Mouse (Mus musculus): ENCODE results near the gene Dennd5a. TPM values are rescaled to one million over a fixed set of nuclear protein-coding genes. Genes with fewer than 3 reads are reported as not detected.

Dennd5a gene
- polyA plus RNA-seq, 1 experiment from 2014 or later: 57.2 TPM

DNA sequence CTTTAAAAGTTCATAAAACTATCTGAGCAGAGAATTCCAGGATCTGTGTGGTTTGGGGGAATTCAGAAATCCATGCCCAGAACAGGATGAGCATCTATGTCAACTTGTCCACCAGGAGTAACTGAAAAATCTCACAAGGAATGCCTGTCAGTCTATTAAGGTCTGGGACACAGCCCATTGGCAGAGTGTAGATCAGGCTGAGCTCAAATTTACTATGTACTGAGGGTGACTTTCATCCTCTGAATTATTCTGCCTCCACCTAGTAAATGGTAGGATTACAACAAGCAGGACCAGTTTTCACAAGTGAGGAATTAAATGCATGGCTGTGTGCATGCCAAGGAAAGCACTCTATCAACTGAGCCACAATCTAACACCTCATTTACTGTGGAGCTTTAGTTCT, 9.3 kb upstream of the Dennd5a start:
- Histone ChIP-seq H3K9ac (replicated peaks; ENCODE audit: low read length) (no peak overlapping the region), H3K36me3 (ENCODE audit: control insufficient read depth, insufficient read depth, low read length) (peaks cover 11% of the 10 kb centered on the region), H3K4me3 (replicated peaks; ENCODE audit: low read depth, low read length) (no peak overlapping the region), H3K9me3 (ENCODE audit: control insufficient read depth, low read length) (no peaks in the 10 kb centered on the region), H3K4me2 (ENCODE audit: low read length) (no peak overlapping the region), H3K27ac (replicated peaks; ENCODE audit: low read depth, low read length) (peak overlapping the region; percentile 60), H3K4me1 (ENCODE audit: control insufficient read depth, insufficient read depth, low read length) (no peaks in the 10 kb centered on the region), H3K27me3 (ENCODE audit: control insufficient read depth, insufficient read depth, low read length) (no peaks in the 10 kb centered on the region)
- ATAC-seq (ENCODE audit: low FRiP score, low TSS enrichment) (no peak), DNase-seq (no peak)

DNA sequence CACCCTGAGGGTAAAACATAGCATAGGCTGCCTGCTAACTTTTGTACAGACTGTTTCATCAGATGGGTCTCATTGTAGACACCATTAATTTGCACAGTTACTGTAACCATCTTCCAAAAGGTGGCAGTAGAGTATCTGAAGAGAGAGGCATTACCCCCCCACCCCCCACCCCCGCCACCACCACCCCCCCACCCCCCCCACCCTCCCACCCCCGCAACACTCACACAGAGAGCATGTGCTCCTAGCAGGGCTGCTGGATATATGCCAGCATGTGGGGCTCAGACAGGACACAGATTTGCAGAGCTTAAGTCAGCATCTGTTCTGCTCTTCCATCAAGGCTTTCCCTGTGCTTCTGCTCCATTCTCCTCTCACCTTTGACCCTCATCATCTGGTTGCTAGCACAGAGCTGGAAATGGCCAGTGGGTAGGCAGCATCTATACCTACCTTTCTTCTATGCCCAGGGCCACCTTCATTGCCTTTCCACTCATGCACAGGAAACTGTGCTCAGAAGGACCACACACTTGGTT, 8.7 kb upstream of the Dennd5a start:
- no peaks in the 10 kb centered on the region for H3K9me3 ChIP-seq (ENCODE audit: control insufficient read depth, low read length)
- 6% methylated on average over 2 of the region's 2 CpGs for WGBS
- H3K9ac ChIP-seq (replicated peaks; ENCODE audit: low read length): no peak overlapping the region
- no peaks in the 10 kb centered on the region for H3K4me1 ChIP-seq (ENCODE audit: control insufficient read depth, insufficient read depth, low read length)
- H3K27me3 ChIP-seq (ENCODE audit: control insufficient read depth, insufficient read depth, low read length): no peaks in the 10 kb centered on the region
- DNase-seq (peak; percentile 82), ATAC-seq (ENCODE audit: low FRiP score, low TSS enrichment) (peak; percentile 84)
- no peak overlapping the region for H3K4me3 ChIP-seq (replicated peaks; ENCODE audit: low read depth, low read length)
- H3K27ac ChIP-seq (replicated peaks; ENCODE audit: low read depth, low read length): peak overlapping the region; percentile 73
- peaks cover 11% of the 10 kb centered on the region for H3K36me3 ChIP-seq (ENCODE audit: control insufficient read depth, insufficient read depth, low read length)
- H3K4me2 ChIP-seq (ENCODE audit: low read length): no peak overlapping the region

DNA sequence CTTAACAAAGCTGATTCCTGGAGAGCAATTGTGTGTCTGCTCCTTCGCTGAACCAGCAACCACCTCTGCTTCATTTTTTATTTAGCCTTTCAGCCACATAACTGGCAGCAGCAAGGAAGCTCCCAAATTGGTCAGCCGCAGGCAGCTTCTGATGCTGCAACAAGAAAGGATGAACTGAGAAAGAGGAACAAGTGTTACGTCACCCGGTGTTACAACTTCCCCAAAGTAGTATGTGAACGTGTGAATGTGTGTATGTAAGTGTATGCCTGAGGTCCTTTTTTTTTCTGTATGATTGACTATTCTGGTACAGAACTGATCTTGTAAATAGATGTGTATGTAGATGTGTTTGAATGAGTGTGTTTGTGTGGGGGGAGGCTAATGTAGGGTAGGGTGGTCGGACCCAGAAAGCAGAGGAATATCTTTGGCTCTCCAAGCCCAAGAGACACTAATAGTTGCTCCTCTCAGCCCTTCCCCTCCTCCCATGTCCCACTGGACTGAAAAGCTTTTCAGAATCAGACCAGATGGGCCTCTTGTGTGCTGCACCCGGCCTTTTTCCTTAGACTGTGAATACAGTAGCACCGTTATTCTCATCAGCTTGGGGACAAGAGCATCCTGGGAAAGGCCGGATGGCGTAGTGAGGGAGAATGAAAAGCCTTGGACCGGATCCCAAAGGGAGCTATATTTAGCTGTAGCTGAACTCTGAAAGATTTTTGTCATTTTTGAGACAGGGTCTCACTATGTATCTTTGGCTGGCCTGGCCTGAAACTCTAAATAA, 7.7 kb upstream of the Dennd5a start:
- no peaks in the 10 kb centered on the region for H3K9me3 ChIP-seq (ENCODE audit: control insufficient read depth, low read length)
- peak; percentile 64 for DNase-seq
- no peak overlapping the region; the same call in 1 of the 2 replicates for H3K4me2 ChIP-seq (ENCODE audit: low read length)
- H3K9ac ChIP-seq (replicated peaks; ENCODE audit: low read length): no peak overlapping the region
- no peak overlapping the region for H3K4me3 ChIP-seq (replicated peaks; ENCODE audit: low read depth, low read length)
- H3K27ac ChIP-seq (replicated peaks; ENCODE audit: low read depth, low read length): peak overlapping the region; percentile 73
- no peaks in the 10 kb centered on the region for H3K4me1 ChIP-seq (ENCODE audit: control insufficient read depth, insufficient read depth, low read length)
- 59% methylated on average over 11 of the region's 11 CpGs for WGBS
- ATAC-seq (ENCODE audit: low FRiP score, low TSS enrichment): peak; percentile 74; the same call in 1 of the 2 replicates
- no peaks in the 10 kb centered on the region for H3K27me3 ChIP-seq (ENCODE audit: control insufficient read depth, insufficient read depth, low read length)
- peaks cover 7% of the 10 kb centered on the region for H3K36me3 ChIP-seq (ENCODE audit: control insufficient read depth, insufficient read depth, low read length)

DNA sequence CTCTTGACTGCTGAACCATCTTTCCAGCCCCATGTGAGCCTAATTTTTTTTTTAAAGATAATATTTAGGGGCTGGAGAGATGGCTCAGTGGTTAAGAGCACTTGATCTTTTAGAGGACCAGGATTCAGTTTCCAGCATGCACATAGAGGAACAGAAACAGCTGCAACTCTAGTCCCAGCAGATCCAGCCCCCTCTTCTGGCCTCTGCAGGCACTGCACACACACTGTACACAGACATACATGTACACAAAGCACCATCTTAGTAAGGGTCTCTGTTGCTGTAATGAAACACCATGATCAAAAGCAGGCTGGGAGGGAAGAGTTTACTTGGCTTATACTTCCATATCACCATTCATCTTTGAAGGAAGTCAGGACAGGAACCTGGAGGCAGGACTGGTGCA, 5.4 kb upstream of the Dennd5a start:
- Histone ChIP-seq H3K27ac (replicated peaks; ENCODE audit: low read depth, low read length) (no peak overlapping the region), H3K4me2 (ENCODE audit: low read length) (no peak overlapping the region), H3K4me3 (replicated peaks; ENCODE audit: low read depth, low read length) (no peak overlapping the region), H3K9ac (replicated peaks; ENCODE audit: low read length) (no peak overlapping the region), H3K4me1 (ENCODE audit: control insufficient read depth, insufficient read depth, low read length) (peaks cover 3% of the 10 kb centered on the region; the same call in 1 of the 2 replicates), H3K27me3 (ENCODE audit: control insufficient read depth, insufficient read depth, low read length) (no peaks in the 10 kb centered on the region), H3K9me3 (ENCODE audit: control insufficient read depth, low read length) (no peaks in the 10 kb centered on the region), H3K36me3 (ENCODE audit: control insufficient read depth, insufficient read depth, low read length) (no peaks in the 10 kb centered on the region)
- no peak for ATAC-seq (ENCODE audit: low FRiP score, low TSS enrichment)
- DNase-seq: no peak

DNA sequence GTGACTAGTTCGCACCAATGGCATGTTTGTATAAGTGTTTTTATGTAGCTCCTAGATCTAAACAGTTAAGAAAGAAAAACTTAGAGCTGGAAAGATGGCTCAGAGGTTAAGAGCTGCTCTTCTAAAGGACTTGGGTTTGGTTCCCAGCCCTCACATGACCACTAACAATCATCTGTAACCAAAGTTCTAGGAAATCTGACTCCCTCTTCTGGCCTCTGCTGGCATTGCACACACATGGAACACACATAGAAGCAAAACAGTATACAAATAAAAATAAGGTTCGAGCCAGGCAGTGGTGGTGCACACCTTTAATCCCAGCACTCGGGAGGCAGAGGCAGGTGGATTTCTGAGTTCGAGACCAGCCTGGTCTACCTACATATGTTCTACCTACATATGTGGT, 3.4 kb upstream of the Dennd5a start:
- Histone ChIP-seq H3K27ac (replicated peaks; ENCODE audit: low read depth, low read length) (no peak overlapping the region), H3K36me3 (ENCODE audit: control insufficient read depth, insufficient read depth, low read length) (no peaks in the 10 kb centered on the region), H3K4me1 (ENCODE audit: control insufficient read depth, insufficient read depth, low read length) (peaks cover 10% of the 10 kb centered on the region), H3K4me3 (replicated peaks; ENCODE audit: low read depth, low read length) (no peak overlapping the region), H3K9ac (replicated peaks; ENCODE audit: low read length) (no peak overlapping the region), H3K27me3 (ENCODE audit: control insufficient read depth, insufficient read depth, low read length) (no peaks in the 10 kb centered on the region), H3K9me3 (ENCODE audit: control insufficient read depth, low read length) (no peaks in the 10 kb centered on the region), H3K4me2 (ENCODE audit: low read length) (no peak overlapping the region)
- 95% methylated on average over 4 of the region's 4 CpGs for WGBS
- no peak for DNase-seq
- ATAC-seq (ENCODE audit: low FRiP score, low TSS enrichment): no peak

DNA sequence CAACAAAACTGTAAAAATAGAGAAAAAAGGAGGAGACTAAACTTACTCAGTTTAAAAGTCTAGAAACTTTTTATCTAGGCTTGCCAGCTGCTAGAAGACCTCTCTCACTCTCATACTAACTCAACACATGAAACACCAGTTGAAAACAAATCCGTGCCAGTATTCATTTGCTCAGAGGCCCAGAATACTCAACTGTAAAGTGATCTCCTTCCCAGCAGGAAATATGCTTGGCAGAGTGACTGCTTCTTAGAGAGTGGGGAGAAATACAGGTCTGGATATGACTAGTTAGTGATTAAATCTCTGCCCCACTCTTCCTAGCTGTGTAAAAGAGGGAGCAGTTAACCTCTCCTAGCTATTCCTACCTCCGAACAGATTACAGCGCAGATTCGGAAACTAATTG, 2.3 kb upstream of the Dennd5a start:
- H3K9me3 ChIP-seq (ENCODE audit: control insufficient read depth, low read length): no peaks in the 10 kb centered on the region
- 80% methylated on average over 4 of the region's 4 CpGs for WGBS
- peaks cover 21% of the 10 kb centered on the region for H3K4me1 ChIP-seq (ENCODE audit: control insufficient read depth, insufficient read depth, low read length)
- H3K27me3 ChIP-seq (ENCODE audit: control insufficient read depth, insufficient read depth, low read length): no peaks in the 10 kb centered on the region
- no peak overlapping the region for H3K27ac ChIP-seq (replicated peaks; ENCODE audit: low read depth, low read length)
- no peak for ATAC-seq (ENCODE audit: low FRiP score, low TSS enrichment)
- no peak for DNase-seq
- no peaks in the 10 kb centered on the region for H3K36me3 ChIP-seq (ENCODE audit: control insufficient read depth, insufficient read depth, low read length)
- H3K9ac ChIP-seq (replicated peaks; ENCODE audit: low read length): no peak overlapping the region
- H3K4me2 ChIP-seq (ENCODE audit: low read length): no peak overlapping the region
- no peak overlapping the region for H3K4me3 ChIP-seq (replicated peaks; ENCODE audit: low read depth, low read length)

DNA sequence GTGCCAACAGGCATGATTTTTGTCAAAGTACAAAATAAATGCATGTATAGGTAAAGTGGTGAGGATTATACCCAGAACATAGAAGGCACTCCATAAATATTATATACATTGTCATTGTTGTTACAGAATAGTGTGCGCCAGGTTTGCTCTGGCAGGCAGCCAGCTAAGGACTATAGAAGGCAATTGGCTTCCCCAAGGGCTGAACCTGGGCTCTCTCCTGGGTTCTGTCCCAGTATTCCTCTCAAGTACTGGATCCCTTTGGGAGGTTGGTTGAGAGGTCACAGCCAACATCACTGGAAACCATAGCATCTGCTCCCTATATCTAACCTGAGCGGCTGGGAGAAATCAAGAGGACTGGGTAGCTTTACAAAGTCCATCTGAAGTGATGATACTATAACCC, 1.3 kb upstream of the Dennd5a start:
- DNase-seq: no peak
- H3K36me3 ChIP-seq (ENCODE audit: control insufficient read depth, insufficient read depth, low read length): no peaks in the 10 kb centered on the region
- no peaks in the 10 kb centered on the region for H3K9me3 ChIP-seq (ENCODE audit: control insufficient read depth, low read length)
- ATAC-seq (ENCODE audit: low FRiP score, low TSS enrichment): no peak
- no peak overlapping the region for H3K4me2 ChIP-seq (ENCODE audit: low read length)
- no peak overlapping the region for H3K9ac ChIP-seq (replicated peaks; ENCODE audit: low read length)
- whole genome bisulfite sequencing: 82% methylated on average over 2 of the region's 2 CpGs
- H3K4me1 ChIP-seq (ENCODE audit: control insufficient read depth, insufficient read depth, low read length): peaks cover 29% of the 10 kb centered on the region
- no peak overlapping the region for H3K27ac ChIP-seq (replicated peaks; ENCODE audit: low read depth, low read length)
- no peaks in the 10 kb centered on the region for H3K27me3 ChIP-seq (ENCODE audit: control insufficient read depth, insufficient read depth, low read length)
- no peak overlapping the region for H3K4me3 ChIP-seq (replicated peaks; ENCODE audit: low read depth, low read length)

DNA sequence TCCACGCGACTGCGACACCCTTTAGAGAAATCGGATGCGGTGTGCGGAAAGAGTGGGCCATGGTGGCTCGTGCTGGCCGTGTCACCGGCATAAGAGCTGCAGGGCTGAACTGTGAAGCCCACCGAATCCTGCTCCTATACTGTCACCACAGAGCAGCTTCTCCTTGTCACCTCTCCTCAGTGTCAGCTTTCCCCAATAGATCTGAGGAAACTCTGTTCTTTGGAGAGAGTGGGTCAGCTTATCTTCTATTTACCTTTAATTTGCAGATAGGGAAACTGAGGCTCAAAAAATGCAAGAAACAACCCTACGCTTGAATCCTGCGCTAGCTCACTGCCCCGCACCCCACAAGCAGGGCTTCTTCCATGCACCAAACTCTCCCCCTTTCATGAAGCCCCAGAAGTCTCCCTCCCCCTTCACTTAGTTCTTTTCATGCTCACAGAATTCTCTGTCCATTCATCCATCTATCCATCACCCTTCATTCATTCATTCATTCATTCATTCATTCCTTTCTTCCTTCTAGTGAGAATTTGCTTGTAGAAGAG, 414 bp upstream of the Dennd5a start:
- H3K9ac ChIP-seq (replicated peaks; ENCODE audit: low read length): peak overlapping the region; percentile 88
- DNase-seq: no peak
- no peaks in the 10 kb centered on the region for H3K9me3 ChIP-seq (ENCODE audit: control insufficient read depth, low read length)
- peak; percentile 32 for ATAC-seq (ENCODE audit: low FRiP score, low TSS enrichment)
- peaks cover 29% of the 10 kb centered on the region for H3K4me1 ChIP-seq (ENCODE audit: control insufficient read depth, insufficient read depth, low read length)
- peak overlapping the region; percentile 93 for H3K27ac ChIP-seq (replicated peaks; ENCODE audit: low read depth, low read length)
- H3K27me3 ChIP-seq (ENCODE audit: control insufficient read depth, insufficient read depth, low read length): no peaks in the 10 kb centered on the region
- peak overlapping the region; percentile 72 for H3K4me3 ChIP-seq (replicated peaks; ENCODE audit: low read depth, low read length)
- H3K4me2 ChIP-seq (ENCODE audit: low read length): peak overlapping the region; percentile 87
- no peaks in the 10 kb centered on the region for H3K36me3 ChIP-seq (ENCODE audit: control insufficient read depth, insufficient read depth, low read length)
- WGBS: 8% methylated on average over 13 of the region's 13 CpGs

Data from midbrain, embryonic 14.5 days (tissue).